Comparison of ENCODE assay signal across 13 mouse cellular contexts in the genomic region with DNA sequence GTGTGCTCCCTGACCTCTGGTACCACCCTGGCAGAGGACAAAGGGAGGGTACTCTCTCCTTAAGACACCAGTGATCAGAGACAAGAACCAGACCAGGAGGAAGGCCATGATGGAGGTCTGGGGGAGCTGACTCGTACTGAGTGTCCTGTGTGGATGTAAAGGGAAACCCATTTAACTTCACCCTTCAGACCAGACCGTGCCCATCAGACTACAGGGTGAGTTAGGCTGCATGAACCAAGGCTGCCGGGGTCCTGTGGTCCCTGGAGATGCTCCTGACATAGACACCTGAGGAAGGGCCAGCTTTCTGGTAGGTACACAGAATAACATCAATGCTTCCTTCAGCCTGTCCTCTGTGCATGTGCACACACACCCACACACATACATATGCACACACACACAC.
DNase-seq lines count a peak whose midpoint lies in the region; ATAC-seq lines count a peak whose summit lies in the region.
"Had no signal": no experiment of that assay in that cellular context is flagged by ENCODE, and none has a peak within 500 bp of the region (broad histone marks: within the 10 kb centered on the region; RNA-seq: fewer than 3 reads in every experiment).

No protein-coding gene starts in this region.

- no peak for DNase-seq in hindbrain, embryonic 10.5 days (ENCODE audit: low spot score)
- DNase-seq in cerebellum, adult 9-11 months: no peak
- DNase-seq in adrenal gland, adult 2 months: no peak
- DNase-seq: cerebellum, postnatal 10 days; right cerebral cortex, postnatal 4 days had no signal

- H3K36me3 ChIP-seq in forebrain, embryonic 13.5 days (ENCODE audit: poor library complexity, severe bottlenecking): no peaks in the 10 kb centered on the region
- H3K36me3 ChIP-seq in forebrain, embryonic 16.5 days (ENCODE audit: control insufficient read depth, insufficient read depth): no peaks in the 10 kb centered on the region
- no peaks in the 10 kb centered on the region for H3K36me3 ChIP-seq in hindbrain, embryonic 10.5 days
- no peaks in the 10 kb centered on the region for H3K36me3 ChIP-seq in hindbrain, embryonic 16.5 days (ENCODE audit: control insufficient read depth, insufficient read depth, low read length)
- no peaks in the 10 kb centered on the region for H3K36me3 ChIP-seq in hindbrain, embryonic 13.5 days
- no peaks in the 10 kb centered on the region for H3K36me3 ChIP-seq in midbrain, embryonic 13.5 days
- H3K36me3 ChIP-seq: embryonic facial prominence, embryonic 12.5 days had no signal

- 84% methylated on average over 3 of the region's 3 CpGs for WGBS in forebrain, embryonic 13.5 days
- 93% methylated on average over 3 of the region's 3 CpGs for WGBS in forebrain, embryonic 16.5 days
- 94% methylated on average over 3 of the region's 3 CpGs for WGBS in hindbrain, embryonic 10.5 days
- 81% methylated on average over 3 of the region's 3 CpGs for WGBS in hindbrain, embryonic 16.5 days
- WGBS in hindbrain, embryonic 13.5 days: 83% methylated on average over 3 of the region's 3 CpGs
- 88% methylated on average over 3 of the region's 3 CpGs for WGBS in midbrain, embryonic 13.5 days

- H3K9ac ChIP-seq in forebrain, embryonic 13.5 days: no peak overlapping the region
- H3K9ac ChIP-seq in forebrain, embryonic 16.5 days (replicated peaks; ENCODE audit: low read depth, low read length): no peak overlapping the region
- H3K9ac ChIP-seq in hindbrain, embryonic 16.5 days (ENCODE audit: low read depth, low read length): no peak overlapping the region
- H3K9ac ChIP-seq in hindbrain, embryonic 13.5 days: no peak overlapping the region
- H3K9ac ChIP-seq in midbrain, embryonic 13.5 days (replicated peaks): no peak overlapping the region
- H3K9ac ChIP-seq: embryonic facial prominence, embryonic 12.5 days had no signal

- no peaks in the 10 kb centered on the region for H3K9me3 ChIP-seq in forebrain, embryonic 13.5 days (replicated peaks)
- no peaks in the 10 kb centered on the region for H3K9me3 ChIP-seq in forebrain, embryonic 16.5 days (ENCODE audit: control insufficient read depth, low read length)
- no peaks in the 10 kb centered on the region for H3K9me3 ChIP-seq in hindbrain, embryonic 10.5 days
- no peaks in the 10 kb centered on the region for H3K9me3 ChIP-seq in hindbrain, embryonic 16.5 days (ENCODE audit: control insufficient read depth, low read length)
- no peaks in the 10 kb centered on the region for H3K9me3 ChIP-seq in hindbrain, embryonic 13.5 days
- no peaks in the 10 kb centered on the region for H3K9me3 ChIP-seq in midbrain, embryonic 13.5 days
- H3K9me3 ChIP-seq: embryonic facial prominence, embryonic 12.5 days had no signal

- ATAC-seq in forebrain, embryonic 13.5 days: no peak
- ATAC-seq in forebrain, embryonic 16.5 days: no peak
- ATAC-seq in hindbrain, embryonic 16.5 days: no peak
- no peak for ATAC-seq in hindbrain, embryonic 13.5 days (ENCODE audit: low FRiP score)
- no peak for ATAC-seq in midbrain, embryonic 13.5 days

- H3K4me2 ChIP-seq in forebrain, embryonic 13.5 days: peak overlapping the region; percentile 68; the same call in 1 of the 2 replicates
- no peak overlapping the region for H3K4me2 ChIP-seq in forebrain, embryonic 16.5 days (ENCODE audit: low read length)
- no peak overlapping the region; the same call in 1 of the 2 replicates for H3K4me2 ChIP-seq in hindbrain, embryonic 16.5 days (ENCODE audit: low read length)
- H3K4me2 ChIP-seq in hindbrain, embryonic 13.5 days: peak overlapping the region; percentile 73
- H3K4me2 ChIP-seq in midbrain, embryonic 13.5 days (replicated peaks): peak overlapping the region; percentile 70

- H3K4me3 ChIP-seq in forebrain, embryonic 13.5 days: no peak overlapping the region
- no peak overlapping the region for H3K4me3 ChIP-seq in forebrain, embryonic 16.5 days (replicated peaks; ENCODE audit: low read length)
- H3K4me3 ChIP-seq in hindbrain, embryonic 10.5 days: no peak overlapping the region
- no peak overlapping the region for H3K4me3 ChIP-seq in hindbrain, embryonic 16.5 days (ENCODE audit: low read length)
- no peak overlapping the region for H3K4me3 ChIP-seq in hindbrain, embryonic 13.5 days
- H3K4me3 ChIP-seq in midbrain, embryonic 13.5 days (replicated peaks): no peak overlapping the region
- H3K4me3 ChIP-seq: embryonic facial prominence, embryonic 12.5 days; left cerebral cortex, adult 2 months had no signal

- H3K27ac ChIP-seq in forebrain, embryonic 13.5 days: no peak overlapping the region
- H3K27ac ChIP-seq in forebrain, embryonic 16.5 days (ENCODE audit: low read length): no peak overlapping the region
- H3K27ac ChIP-seq in hindbrain, embryonic 10.5 days: peak overlapping the region; percentile 72
- no peak overlapping the region; the same call in 1 of the 2 replicates for H3K27ac ChIP-seq in hindbrain, embryonic 16.5 days (ENCODE audit: low read depth, low read length)
- no peak overlapping the region for H3K27ac ChIP-seq in hindbrain, embryonic 13.5 days
- peak overlapping the region; percentile 78 for H3K27ac ChIP-seq in midbrain, embryonic 13.5 days
- H3K27ac ChIP-seq: macrophage had no signal

- no peaks in the 10 kb centered on the region for H3K27me3 ChIP-seq in forebrain, embryonic 13.5 days
- H3K27me3 ChIP-seq in forebrain, embryonic 16.5 days (replicated peaks; ENCODE audit: control insufficient read depth, insufficient read depth, low read length): no peaks in the 10 kb centered on the region
- H3K27me3 ChIP-seq in hindbrain, embryonic 10.5 days (ENCODE audit: insufficient read depth, poor library complexity, severe bottlenecking): peaks cover 49% of the 10 kb centered on the region
- H3K27me3 ChIP-seq in hindbrain, embryonic 16.5 days (replicated peaks; ENCODE audit: control insufficient read depth, insufficient read depth, low read length): no peaks in the 10 kb centered on the region
- 0 out of 2 replicates have a peak, but pooled peaks cover 2% of the 10 kb centered on the region for H3K27me3 ChIP-seq in hindbrain, embryonic 13.5 days
- peaks cover 13% of the 10 kb centered on the region for H3K27me3 ChIP-seq in midbrain, embryonic 13.5 days

- H3K4me1 ChIP-seq in forebrain, embryonic 13.5 days: peaks cover 27% of the 10 kb centered on the region
- H3K4me1 ChIP-seq in forebrain, embryonic 16.5 days (replicated peaks; ENCODE audit: control insufficient read depth, insufficient read depth, low read length): peaks cover 27% of the 10 kb centered on the region
- peaks cover 42% of the 10 kb centered on the region for H3K4me1 ChIP-seq in hindbrain, embryonic 10.5 days (replicated peaks)
- H3K4me1 ChIP-seq in hindbrain, embryonic 16.5 days (ENCODE audit: control insufficient read depth, insufficient read depth, low read depth, low read length): peaks cover 23% of the 10 kb centered on the region
- peaks cover 39% of the 10 kb centered on the region for H3K4me1 ChIP-seq in hindbrain, embryonic 13.5 days (replicated peaks)
- H3K4me1 ChIP-seq in midbrain, embryonic 13.5 days (replicated peaks): peaks cover 36% of the 10 kb centered on the region

Comparison
In these comparisons a context has a peak if more than half of its experiments do, and no peak if none do; other contexts are left out.
1. H3K27ac ChIP-seq: peak in hindbrain, embryonic 10.5 days (single experiment) and midbrain, embryonic 13.5 days (single experiment); none in forebrain, embryonic 13.5 days (single experiment), forebrain, embryonic 16.5 days (single experiment), hindbrain, embryonic 16.5 days (single experiment) and hindbrain, embryonic 13.5 days (single experiment).
2. H3K4me2 ChIP-seq: peak in forebrain, embryonic 13.5 days (single experiment), hindbrain, embryonic 13.5 days (single experiment) and midbrain, embryonic 13.5 days (single experiment); none in forebrain, embryonic 16.5 days (single experiment) and hindbrain, embryonic 16.5 days (single experiment).